Mouse (Mus musculus) heart, adult 9 months (tissue): ENCODE measurements at regions not wholly inside any gene's neighbourhood (a gene's known extent, or its start where the extent isn't known, plus 50 kb on each side); places are given as distances from the start of the nearest gene placed in this dataset.

Source experiments
- DNase-seq, 2 experiments: peaks; one replicate each; pipeline ENCODE4 v3.0.0; 2022; ENCODE audit warnings: low spot score in 2 of 2

DNA sequence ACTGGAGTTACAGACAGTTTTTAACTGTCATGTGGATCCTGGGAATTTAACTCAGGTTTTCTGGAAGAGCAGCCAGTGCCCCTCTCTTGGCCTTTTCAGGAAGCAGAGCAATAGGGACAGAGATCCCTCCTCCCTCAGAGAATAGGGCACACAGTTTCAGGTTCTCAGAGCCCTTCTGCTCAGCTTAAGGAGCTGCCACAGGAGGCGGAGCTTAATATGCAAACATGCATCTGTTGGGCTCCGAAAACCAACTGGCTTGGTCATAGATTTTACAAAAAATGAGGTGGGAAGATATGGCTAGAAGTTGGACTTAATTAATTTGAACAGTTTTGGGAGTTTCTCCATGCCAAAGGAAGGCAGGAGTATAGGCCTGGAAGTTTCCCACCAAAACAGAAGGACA lies 61.9 kb upstream of the Znrf2 start:
- DNase-seq: no peak

- DNase-seq: no peak
These were observed 59.2 kb upstream of the Znrf2 start for GRCm38 (mm10) chr6:54757511-54757911.

- peak in 1 of 2 experiments; percentile 7 for DNase-seq
These were observed 58.6 kb upstream of the Znrf2 start for GRCm38 (mm10) chr6:54758112-54758511.

GRCm38 (mm10) chr6:54759263-54759662 lies 57.5 kb upstream of the Znrf2 start:
- peak in 1 of 2 experiments; percentile 9 for DNase-seq

DNA sequence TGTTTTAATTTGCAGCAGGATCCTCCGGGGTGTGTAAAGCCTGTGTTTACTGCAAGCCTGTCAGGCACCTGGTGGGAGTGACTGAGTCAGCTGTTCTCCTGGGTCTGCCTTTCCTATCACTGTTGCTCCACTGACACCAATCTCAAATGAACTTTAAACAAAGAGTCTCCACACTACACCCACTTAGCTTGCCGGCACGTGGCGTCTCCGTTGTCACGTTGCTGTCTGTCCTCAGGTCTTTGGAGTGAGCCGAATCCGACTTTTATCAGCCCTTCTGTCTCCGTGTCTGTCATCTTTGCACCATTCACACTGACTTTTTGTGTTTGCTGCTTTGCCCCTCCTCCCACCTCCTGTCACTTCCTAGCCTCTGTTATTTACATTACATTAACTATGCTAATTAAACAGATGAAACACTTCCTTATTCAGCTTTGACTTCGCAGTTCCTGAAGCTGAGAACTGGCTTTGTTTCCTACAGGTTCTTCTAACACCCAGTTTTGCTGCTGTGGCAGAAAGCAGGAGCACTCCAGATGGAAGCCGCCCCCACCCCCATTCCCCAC lies 56.7 kb upstream of the Znrf2 start:
- peak in 1 of 2 experiments; percentile 16 for DNase-seq

- no peak for DNase-seq
These were observed 56.2 kb upstream of the Znrf2 start for GRCm38 (mm10) chr6:54760541-54760940.

DNA sequence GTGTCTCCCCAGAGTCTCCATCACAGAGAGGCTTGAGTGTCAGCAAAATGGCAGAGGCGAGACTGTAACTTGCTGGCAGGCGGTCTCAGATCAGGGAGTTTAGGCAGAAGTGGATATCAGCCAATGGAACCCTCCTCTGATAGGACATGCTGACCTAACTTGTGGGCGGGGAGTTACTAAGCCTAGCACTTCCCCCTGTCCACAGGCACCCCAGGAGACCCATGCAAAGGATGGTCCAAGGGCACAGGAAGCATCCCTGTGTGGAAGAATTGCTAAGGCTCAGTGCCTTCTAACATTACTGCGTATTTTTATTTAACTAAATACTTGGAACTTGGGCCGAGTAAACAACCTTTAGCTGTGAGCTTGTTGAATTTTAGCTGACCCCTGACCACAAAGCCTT lies 54.7 kb upstream of the Znrf2 start:
- DNase-seq: no peak

- no peak for DNase-seq
These were observed 54.2 kb upstream of the Znrf2 start for GRCm38 (mm10) chr6:54762499-54762898.

DNA sequence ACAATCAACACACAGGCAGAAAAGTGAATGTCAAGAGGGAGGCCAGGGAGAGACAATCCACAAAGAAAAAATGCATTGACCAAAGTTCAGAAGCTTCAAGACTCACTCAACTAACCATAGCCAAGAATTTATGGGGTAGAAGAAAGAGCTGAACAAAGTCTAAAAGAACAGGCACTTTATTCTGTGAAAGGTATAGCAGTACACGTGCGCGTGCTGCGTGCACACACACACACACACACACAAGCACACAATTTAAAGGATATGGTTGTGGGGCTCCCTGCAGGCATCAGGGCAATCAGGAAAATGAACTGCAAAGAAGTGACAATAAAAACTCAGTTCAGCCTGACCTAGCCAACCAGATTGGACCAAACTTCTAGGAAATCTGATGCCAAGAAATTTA lies 53.0 kb upstream of the Znrf2 start:
- no peak for DNase-seq

GRCm38 (mm10) chr6:54765715-54766114 lies 51.0 kb upstream of the Znrf2 start:
- no peak for DNase-seq

- DNase-seq: no peak
These were observed 50.1 kb upstream of the Znrf2 start for GRCm38 (mm10) chr6:54766485-54767112.
